Mouse (Mus musculus): ENCODE results near the gene Coq3.

The Coq3 gene

GRCm38 (mm10) chr4:21879565-21880220 is at the start of gene Coq3:
Coq3 (plus strand) TSS chr4:21879673.
- DNase-seq (ENCODE audit: low read depth), result peak; percentile 85

- no peak for DNase-seq (ENCODE audit: low read depth)
Measured at GRCm38 (mm10) chr4:21832844-21833243, 46.6 kb upstream of the Coq3 start.

GRCm38 (mm10) chr4:21847481-21848286 is 31.8 kb upstream of the Coq3 start, which contains the start of gene Pnisr:
Pnisr (plus strand) TSS chr4:21847583.
- DNase-seq (ENCODE audit: low read depth), result peak; percentile 98

GRCm38 (mm10) chr4:21848287-21848630 is 31.2 kb upstream of the Coq3 start:
- DNase-seq (ENCODE audit: low read depth), result peak; percentile 95

- no peak for DNase-seq (ENCODE audit: low read depth)
Measured at GRCm38 (mm10) chr4:21857481-21857880, 22.0 kb upstream of the Coq3 start.

GRCm38 (mm10) chr4:21865226-21865625 is 14.2 kb upstream of the Coq3 start:
- no peak for DNase-seq (ENCODE audit: low read depth)

- DNase-seq (ENCODE audit: low read depth), result no peak
Measured at GRCm38 (mm10) chr4:21878776-21879175, 697 bp upstream of the Coq3 start.

- DNase-seq (ENCODE audit: low read depth), result no peak
Measured at GRCm38 (mm10) chr4:21882806-21883205, 3.3 kb downstream of the Coq3 start.

- DNase-seq (ENCODE audit: low read depth), result no peak
Measured at GRCm38 (mm10) chr4:21885831-21886230, 6.4 kb downstream of the Coq3 start.

GRCm38 (mm10) chr4:21930971-21931771 is 51.7 kb downstream of the Coq3 start, which contains the start of gene Faxc:
Faxc (plus strand) TSS chr4:21931329.
- DNase-seq (ENCODE audit: low read depth), result peak; percentile 4

GRCm38 (mm10) chr4:21931772-21932630 is 52.5 kb downstream of the Coq3 start:
- DNase-seq (ENCODE audit: low read depth), result no peak

- no peak for DNase-seq (ENCODE audit: low read depth)
Measured at GRCm38 (mm10) chr4:21935378-21935777, 55.9 kb downstream of the Coq3 start.

GRCm38 (mm10) chr4:21936424-21936823 is 57.0 kb downstream of the Coq3 start:
- DNase-seq (ENCODE audit: low read depth), result no peak

GRCm38 (mm10) chr4:21937890-21938289 is 58.4 kb downstream of the Coq3 start:
- DNase-seq (ENCODE audit: low read depth), result no peak

- no peak for DNase-seq (ENCODE audit: low read depth)
Measured at GRCm38 (mm10) chr4:21944672-21945071, 65.2 kb downstream of the Coq3 start.

GRCm38 (mm10) chr4:21951444-21951843 is 72.0 kb downstream of the Coq3 start:
- DNase-seq (ENCODE audit: low read depth), result peak; percentile 48

- DNase-seq (ENCODE audit: low read depth), result no peak
Measured at GRCm38 (mm10) chr4:21952255-21952654, 72.8 kb downstream of the Coq3 start.

- DNase-seq (ENCODE audit: low read depth), result peak; percentile 56
Measured at GRCm38 (mm10) chr4:21957570-21958321, 78.3 kb downstream of the Coq3 start.

All from induced T-regulatory cell, adult 2 months (primary cell).